Mouse (Mus musculus) testis, postnatal 14 days (tissue): ENCODE measurements at regions not wholly inside any gene's neighbourhood (a gene's known extent, or its start where the extent isn't known, plus 50 kb on each side); places are given as distances from the start of the nearest gene placed in this dataset.

ENCODE experiments used
- DNase-seq: peaks from one replicate; pipeline ENCODE4 v3.0.0; 2021; ENCODE audit warnings: low spot score

DNA sequence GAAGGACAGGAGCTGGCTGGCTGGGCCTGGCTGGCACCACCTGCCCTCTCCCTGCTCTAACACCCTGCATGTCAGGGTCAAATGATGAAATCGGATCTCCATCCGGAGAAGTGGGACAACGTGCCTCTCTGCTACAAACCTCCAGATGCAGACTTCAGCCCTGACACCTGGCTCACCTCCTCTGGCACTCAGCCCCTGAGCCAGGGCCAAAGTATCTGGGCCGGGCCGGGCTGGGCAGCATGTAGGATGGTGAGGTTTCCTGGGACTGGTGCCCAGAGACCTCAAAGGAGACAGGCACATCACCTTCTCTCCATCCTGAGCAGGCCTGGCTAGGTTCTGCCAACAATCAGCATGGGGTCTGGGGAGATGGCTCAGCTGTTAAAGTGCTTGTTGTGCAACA is 113.5 kb downstream of the Tfcp2l1 start:
- DNase-seq, result no peak

DNA sequence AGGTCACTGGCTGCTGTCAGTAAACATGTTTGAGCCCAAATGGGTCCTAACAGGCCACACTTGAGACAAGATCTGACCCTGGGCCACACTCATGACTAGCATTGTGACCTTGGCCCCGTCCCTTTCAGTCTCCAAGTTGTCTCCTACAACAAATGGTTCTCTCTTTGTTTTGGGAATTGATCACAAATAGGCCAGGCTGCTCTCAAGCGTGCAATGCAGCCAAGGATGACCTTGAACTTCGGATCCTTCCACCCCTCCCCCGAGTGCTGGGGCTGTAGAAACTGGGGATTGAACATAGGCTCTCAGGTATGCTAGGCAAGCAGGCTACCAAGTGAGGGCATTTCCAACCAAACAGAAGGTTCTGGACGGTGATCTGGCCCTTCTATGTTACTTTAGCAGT is 120.5 kb downstream of the Tfcp2l1 start:
- DNase-seq, result no peak

DNA sequence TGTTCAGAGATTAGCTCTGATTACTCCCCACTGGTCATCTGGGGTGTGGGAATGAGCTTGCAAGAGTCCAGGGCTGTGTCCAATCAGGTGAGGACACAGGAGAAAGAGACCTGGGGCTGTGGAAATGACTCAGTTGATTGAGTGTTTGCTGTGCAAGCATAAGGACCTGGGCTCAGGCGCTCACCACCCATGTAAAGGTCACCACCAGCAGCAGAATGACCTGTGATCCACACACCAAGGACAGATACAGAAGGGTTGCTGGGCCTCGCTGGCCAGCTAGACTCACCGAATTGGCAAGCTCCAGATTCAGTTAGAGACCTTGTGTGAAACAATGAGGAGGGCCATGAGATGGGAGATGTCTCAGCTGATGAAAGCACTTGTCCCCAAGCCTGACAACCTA is 125.1 kb downstream of the Tfcp2l1 start:
- DNase-seq, result no peak

DNA sequence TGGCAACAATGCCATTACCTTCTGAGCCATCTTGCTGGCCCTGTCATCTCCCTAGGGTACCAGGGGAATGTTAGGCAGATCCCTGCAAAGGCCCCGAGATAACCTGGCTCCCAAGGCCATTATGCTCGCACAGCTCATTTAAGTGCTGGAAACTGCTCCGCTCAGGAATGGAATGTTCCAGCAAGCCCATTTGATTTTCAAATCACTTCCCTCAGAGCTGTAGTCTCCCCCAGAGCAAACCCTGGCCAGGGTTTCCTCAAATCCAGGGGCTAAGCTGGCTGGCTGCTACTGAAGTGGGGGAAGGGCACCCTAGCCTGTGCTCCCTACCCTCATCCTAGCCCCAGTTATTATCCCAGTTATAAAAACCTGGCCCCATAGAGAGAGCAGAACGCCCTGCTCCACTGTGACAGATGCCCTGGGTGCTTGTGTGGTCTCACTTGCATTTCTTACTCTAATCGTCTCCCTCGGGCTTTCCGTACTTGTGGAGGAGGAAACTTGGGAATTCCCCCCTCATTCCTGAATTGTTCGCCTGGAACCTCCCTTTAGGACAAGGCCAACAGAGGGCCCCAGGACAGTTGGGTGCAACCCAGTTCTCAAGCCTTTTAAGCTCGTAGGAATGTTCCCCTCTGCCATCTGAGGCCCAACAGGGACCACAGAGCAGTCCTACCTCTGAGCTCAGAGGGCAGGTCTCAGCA is 128.6 kb downstream of the Tfcp2l1 start:
- peak; percentile 39 for DNase-seq

DNA sequence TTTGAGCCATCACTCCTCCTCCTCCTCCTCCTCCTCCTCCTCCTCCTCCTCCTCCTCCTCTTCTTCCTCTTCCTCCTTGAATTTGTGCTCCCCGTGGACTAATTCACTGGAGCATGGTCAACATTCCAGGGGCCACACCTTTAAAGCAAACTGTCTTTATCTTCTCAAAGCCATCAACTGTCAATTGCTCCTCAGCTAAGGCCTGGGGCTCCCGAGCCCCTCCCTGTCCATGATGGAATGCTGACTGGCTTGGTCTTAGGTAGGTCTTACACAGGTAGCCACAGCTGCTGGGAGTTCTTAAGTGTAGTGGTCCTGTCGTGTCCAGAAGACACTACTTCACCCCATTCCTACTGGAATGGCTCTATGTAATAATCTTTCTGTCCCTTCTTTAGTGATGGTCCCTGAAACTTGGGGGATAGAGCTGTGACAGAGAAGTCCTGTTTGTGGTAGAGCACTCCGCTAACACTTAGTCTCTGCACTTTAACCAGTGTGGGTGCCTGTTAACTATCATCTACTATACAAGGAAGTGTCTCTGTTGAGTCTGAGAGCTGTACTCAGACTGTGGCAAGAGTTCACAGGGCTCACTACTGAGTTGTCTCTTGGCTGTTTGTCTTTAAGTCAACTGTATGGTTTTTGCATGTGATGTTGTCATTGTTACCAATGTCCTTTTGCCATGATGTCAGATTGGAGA is 129.7 kb downstream of the Tfcp2l1 start:
- no peak for DNase-seq

DNA sequence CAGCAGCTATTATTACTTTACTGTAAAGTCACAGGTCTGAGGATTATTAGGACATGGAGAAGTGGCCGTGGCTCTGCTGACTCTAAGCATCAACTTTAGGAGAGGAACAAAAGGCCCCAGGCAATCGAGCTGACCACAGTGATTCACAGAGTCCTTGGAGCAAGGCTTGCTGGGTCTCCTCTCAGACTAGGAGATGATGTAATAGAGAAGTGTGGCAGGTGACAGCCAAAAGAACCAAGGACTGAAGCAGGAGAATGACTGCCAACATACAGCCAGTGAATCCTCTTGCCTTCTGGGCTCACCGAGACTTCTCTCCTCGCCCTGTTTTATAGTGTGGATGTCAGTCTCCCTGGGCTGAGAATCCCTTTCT is 130.3 kb downstream of the Tfcp2l1 start:
- no peak for DNase-seq

DNA sequence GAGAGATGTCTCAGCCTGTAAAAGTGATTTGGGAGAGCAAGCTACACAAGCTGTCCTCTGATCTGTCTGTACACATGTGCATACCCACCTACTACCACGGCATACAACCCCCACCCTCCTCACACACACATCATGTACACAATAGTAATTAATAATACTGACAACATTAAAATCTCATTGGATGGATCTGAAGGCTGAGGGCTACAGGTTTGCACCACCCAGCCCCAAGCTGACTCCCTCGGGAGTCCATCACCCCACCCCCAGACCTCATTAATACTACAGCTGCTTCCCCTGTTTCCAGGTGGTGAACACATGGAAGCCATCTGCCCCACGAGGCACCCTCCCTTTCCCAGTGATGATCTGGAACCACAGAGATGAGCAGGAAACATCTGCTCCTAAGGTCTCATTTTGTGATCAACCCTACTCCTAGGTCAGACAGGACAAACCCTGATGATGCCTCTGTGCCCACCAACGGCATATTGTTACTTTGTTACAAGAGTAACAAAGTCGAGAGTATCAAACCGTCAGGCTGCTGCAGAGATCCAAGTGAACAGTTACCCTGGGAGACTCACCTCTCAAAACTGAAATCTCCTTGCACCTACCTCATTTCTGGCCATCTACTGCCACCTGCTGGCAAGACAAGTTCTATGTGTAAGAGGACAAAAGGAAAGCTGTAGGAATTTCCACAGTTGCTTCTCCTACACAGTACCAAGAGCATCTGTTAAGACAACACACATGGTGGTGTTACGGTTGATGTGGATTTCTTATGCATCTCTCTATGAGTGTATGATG is 131.6 kb downstream of the Tfcp2l1 start:
- peak; percentile 77 for DNase-seq

DNA sequence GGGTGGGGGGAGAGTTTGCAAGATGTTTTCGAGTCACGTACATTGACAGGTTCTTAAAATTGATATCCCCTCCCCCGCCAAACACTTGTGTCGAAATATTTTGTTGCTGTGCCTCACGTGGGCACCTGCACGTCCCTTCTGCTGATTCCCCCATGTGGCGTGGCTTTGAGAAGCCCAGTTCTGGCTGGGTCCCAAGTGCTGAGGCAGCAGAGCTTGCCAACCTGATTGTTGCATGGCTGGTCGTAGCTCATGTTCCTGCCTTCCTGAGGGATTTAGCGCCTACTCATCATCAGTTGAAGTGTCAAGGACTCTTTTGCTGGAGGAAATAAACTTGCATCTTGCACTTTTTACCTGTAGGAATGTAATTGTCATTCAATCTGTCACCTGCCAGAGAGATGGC is 137.8 kb downstream of the Tfcp2l1 start:
- no peak for DNase-seq

DNA sequence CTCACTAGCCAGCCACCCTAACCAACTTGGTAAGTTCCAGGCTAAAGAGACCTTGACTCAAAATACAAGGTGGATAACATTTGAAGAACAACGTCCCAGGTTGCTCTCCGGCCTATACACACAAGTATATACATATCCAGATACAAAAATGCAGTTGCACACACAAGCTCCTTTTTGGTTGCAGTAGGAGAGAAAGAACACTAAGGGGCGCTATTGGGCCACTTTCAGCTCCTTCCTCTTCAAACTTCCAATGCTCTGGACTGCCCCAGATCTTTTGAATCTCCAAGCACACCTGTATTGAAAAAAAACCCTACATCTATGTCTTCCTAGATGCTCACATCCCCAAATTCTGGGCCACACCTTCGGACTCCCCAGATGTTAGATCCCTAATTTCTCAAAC is 141.1 kb downstream of the Tfcp2l1 start:
- no peak for DNase-seq

DNA sequence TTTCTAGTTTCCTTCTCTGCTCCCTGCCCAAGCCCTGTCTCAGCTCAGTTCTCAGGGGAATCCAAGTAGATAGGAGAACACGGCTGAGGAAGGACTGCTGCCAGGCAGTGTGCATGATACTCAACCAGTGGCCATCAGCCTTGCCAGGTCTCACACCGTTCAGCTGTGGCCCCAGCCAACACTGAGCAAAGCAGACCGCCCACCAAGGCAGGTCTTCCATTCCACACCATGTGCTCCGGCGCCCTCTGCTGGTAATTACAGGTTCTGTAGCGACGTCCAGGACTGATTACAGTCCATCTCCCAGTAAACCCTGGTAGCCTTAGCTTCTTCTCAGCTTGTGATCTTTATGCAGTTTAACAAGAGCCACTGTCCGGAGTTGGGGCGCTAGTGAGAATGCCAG is 144.5 kb downstream of the Tfcp2l1 start:
- DNase-seq, result peak; percentile 49

DNA sequence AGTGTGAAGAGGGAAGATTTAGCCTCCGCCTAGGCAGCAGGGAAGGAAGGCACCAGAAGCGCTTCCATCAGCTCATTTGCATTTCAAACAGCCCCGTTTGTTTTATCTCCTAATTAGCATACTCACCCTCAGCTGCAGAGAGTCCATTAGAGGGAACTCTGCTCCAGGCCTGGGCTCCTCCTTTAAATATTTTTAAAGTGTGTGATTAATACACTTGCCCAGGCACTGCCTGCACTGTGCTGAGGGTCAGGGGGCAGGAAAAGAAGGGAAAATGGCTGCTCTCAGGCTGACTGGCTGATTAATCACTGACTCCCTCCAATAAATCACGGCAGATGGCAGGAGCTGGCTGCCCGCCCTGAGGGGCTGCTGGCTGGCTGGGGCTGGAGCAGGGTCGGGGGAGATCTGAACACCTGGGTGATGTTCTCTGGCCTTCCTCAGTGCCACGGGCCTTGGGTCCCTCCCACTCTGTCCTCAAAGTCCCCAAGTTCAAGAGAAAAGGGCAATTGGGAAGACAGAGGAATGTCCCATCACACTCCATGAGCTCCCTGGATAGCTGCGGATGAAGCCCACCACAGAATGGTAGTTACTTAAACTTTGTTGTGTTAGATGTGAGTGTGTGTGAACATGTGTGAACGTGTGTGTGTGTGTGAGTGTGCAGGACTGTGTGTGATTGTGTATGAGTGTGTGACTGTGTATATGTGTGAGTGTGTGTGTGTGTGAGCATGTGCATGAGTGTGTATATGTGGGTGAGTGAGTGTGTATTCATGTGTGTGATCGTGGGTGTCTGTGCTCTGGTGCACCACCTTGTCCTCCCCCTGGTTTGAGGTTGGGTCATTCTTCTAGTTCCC is 149.1 kb downstream of the Tfcp2l1 start:
- no peak for DNase-seq
